Mouse (Mus musculus) hindbrain, embryonic 16.5 days (tissue): ENCODE measurements around the gene Fars2. TPM values are rescaled to one million over a fixed set of nuclear protein-coding genes. Genes with fewer than 3 reads are reported as not detected.

Experiments used
- ATAC-seq: fragments of 200-750 bp; cut with Nextera tagmentation; 2 replicates; pipeline ENCODE4 v1.8.0; 2017; ENCODE audit warnings: moderate TSS enrichment, moderate library complexity
- H3K27ac ChIP-seq: fragments of 300-500 bp; sonication (generic); 2 replicates; pipeline ENCODE4 v1.5.1; 2014; ENCODE audit warnings: low read depth, mild to moderate bottlenecking, control low read depth, low read length, moderate library complexity
- H3K27me3 ChIP-seq: fragments of 300-500 bp; sonication (generic); replicated peaks from 2 replicates; pipeline ENCODE4 v1.6.1; 2014; ENCODE audit warnings: low read length; ENCODE audit not compliant: control insufficient read depth, insufficient read depth
- H3K36me3 ChIP-seq: fragments of 300-500 bp; sonication (generic); 2 replicates; pipeline ENCODE4 v1.6.1; 2014; ENCODE audit warnings: mild to moderate bottlenecking, low read length, moderate library complexity, mixed read lengths; ENCODE audit not compliant: control insufficient read depth, insufficient read depth
- H3K4me1 ChIP-seq: fragments of 300-500 bp; sonication (generic); 2 replicates; pipeline ENCODE4 v1.6.1; 2014; ENCODE audit warnings: low read depth, low read length; ENCODE audit not compliant: control insufficient read depth, insufficient read depth
- H3K4me2 ChIP-seq: fragments of 300-500 bp; sonication (generic); 2 replicates; pipeline ENCODE4 v1.6.1; 2014; ENCODE audit warnings: mild to moderate bottlenecking, low read length, control low read depth, moderate library complexity
- H3K4me3 ChIP-seq: fragments of 300-500 bp; sonication (generic); 2 replicates; pipeline ENCODE4 v1.5.1; 2014; ENCODE audit warnings: mild to moderate bottlenecking, low read length, control low read depth, moderate library complexity
- H3K9ac ChIP-seq: fragments of 300-500 bp; sonication (generic); 2 replicates; pipeline ENCODE4 v1.6.1; 2014; ENCODE audit warnings: low read depth, mild to moderate bottlenecking, control low read depth, low read length, moderate library complexity
- H3K9me3 ChIP-seq: fragments of 300-500 bp; sonication (generic); 2 replicates; pipeline ENCODE4 v1.6.1; 2014; ENCODE audit warnings: mild to moderate bottlenecking, low read length, moderate library complexity; ENCODE audit not compliant: control insufficient read depth
- WGBS: fragments of 180-500 bp; shearing (Covaris S2); extraction: QIAGEN DNeasy Blood & Tissue Kit; methylation state at CpG from one replicate; pipeline ENCODE4 v1.1.7; 2014; 5-methylcytosine and 5-hydroxymethylcytosine counted together
- polyA plus RNA-seq: library from polyadenylated mRNA; unstranded; fragments of >200 nt; fragmentation: Nextera tagmentation; extraction: Ambion mirVana; gene quantifications from 2 replicates; pipeline ENCODE4 v1.2.1, GENCODE M21; 2015

Fars2 gene
- polyA plus RNA-seq, 1 experiment from 2014 or later, result 29.2 TPM

- peaks cover 22% of the 10 kb centered on the region for H3K27me3 ChIP-seq
- H3K9ac ChIP-seq, result peak overlapping the region; percentile 71
- H3K27ac ChIP-seq, result peak overlapping the region; percentile 90
- peak overlapping the region; percentile 40 for H3K4me3 ChIP-seq
- no peaks in the 10 kb centered on the region for H3K9me3 ChIP-seq
- peak; percentile 60 for ATAC-seq
- peak overlapping the region; percentile 55 for H3K4me2 ChIP-seq
- under 1% methylated on average over 34 of the region's 34 CpGs for WGBS
- H3K36me3 ChIP-seq, result no peaks in the 10 kb centered on the region
- H3K4me1 ChIP-seq, result peaks cover 12% of the 10 kb centered on the region
Observed at GRCm38 (mm10) chr13:36726951-36727778, 610.0 kb downstream of the Fars2 start.

- Histone ChIP-seq H3K4me3 (peak overlapping the region; percentile 40), H3K9me3 (no peaks in the 10 kb centered on the region), H3K4me2 (peak overlapping the region; percentile 55), H3K9ac (peak overlapping the region; percentile 71), H3K27ac (peak overlapping the region; percentile 90), H3K36me3 (no peaks in the 10 kb centered on the region), H3K4me1 (peaks cover 12% of the 10 kb centered on the region), H3K27me3 (peaks cover 16% of the 10 kb centered on the region)
- ATAC-seq, result 0 out of 2 replicates have a peak, but pooled peaks have one; percentile 1
- WGBS, result 1% methylated on average over 23 of the region's 23 CpGs
Observed at GRCm38 (mm10) chr13:36727779-36728470, 610.7 kb downstream of the Fars2 start.

DNA sequence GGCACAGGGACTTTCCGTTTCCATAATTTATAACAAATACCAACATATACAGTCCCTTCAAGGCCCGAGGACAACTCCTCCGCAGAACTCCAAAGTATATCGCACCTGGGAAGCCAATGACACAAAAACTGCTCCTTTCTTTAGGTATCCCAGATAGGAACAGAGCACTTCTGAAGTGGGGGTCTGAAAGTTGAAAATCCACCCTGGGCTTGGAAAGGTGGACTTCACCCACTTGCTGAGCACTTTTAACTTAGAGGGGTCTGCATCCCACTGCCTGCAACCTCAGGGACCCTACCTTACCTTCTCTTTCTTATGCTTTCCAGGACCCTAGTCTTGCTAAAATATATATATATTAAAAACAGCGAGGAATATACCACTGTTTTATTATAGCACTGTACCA lies 611.3 kb downstream of the Fars2 start:
- peaks cover 15% of the 10 kb centered on the region for H3K27me3 ChIP-seq
- H3K4me3 ChIP-seq, result peak overlapping the region; percentile 40
- WGBS, result 6% methylated on average over 5 of the region's 5 CpGs
- H3K4me1 ChIP-seq, result peaks cover 12% of the 10 kb centered on the region
- no peak for ATAC-seq
- peak overlapping the region; percentile 31 for H3K9ac ChIP-seq
- no peaks in the 10 kb centered on the region for H3K9me3 ChIP-seq
- peak overlapping the region; percentile 55 for H3K4me2 ChIP-seq
- peak overlapping the region; percentile 62 for H3K27ac ChIP-seq
- no peaks in the 10 kb centered on the region for H3K36me3 ChIP-seq

GRCm38 (mm10) chr13:36729731-36730340 lies 612.6 kb downstream of the Fars2 start:
- H3K4me1 ChIP-seq, result peaks cover 6% of the 10 kb centered on the region
- no peak for ATAC-seq
- H3K27me3 ChIP-seq, result peaks cover 15% of the 10 kb centered on the region
- H3K4me2 ChIP-seq, result peak overlapping the region; percentile 55
- H3K36me3 ChIP-seq, result no peaks in the 10 kb centered on the region
- peak overlapping the region; percentile 73 for H3K9ac ChIP-seq
- WGBS, result 3% methylated on average over 13 of the region's 13 CpGs
- H3K27ac ChIP-seq, result peak overlapping the region; percentile 68
- peak overlapping the region; percentile 45 for H3K4me3 ChIP-seq
- H3K9me3 ChIP-seq, result no peaks in the 10 kb centered on the region

DNA sequence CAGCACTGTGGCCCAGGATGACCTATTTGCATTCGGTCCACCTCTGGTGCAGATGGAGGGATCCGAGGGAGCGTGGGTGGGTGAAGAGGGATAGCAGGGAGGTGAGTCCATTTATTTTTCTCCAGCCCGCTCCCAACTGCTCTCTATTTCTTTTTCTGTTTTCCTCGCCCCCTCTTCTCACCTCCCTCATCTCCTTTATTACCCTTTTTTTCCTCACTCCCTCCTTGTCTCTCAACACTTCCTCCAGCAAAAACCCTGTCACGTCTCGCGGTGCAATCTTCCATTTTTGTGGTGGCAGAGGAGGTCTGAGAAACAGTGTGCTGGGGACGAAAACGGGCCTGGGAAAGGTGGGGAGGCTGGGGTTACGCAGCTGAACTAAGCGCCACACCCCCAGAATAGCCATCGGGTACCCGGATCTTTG lies 613.1 kb downstream of the Fars2 start:
- no peak for ATAC-seq

GRCm38 (mm10) chr13:36731016-36731930 lies 614.1 kb downstream of the Fars2 start:
- peak overlapping the region; percentile 45 for H3K4me3 ChIP-seq
- H3K9ac ChIP-seq, result peak overlapping the region; percentile 61
- no peaks in the 10 kb centered on the region for H3K9me3 ChIP-seq
- 2% methylated on average over 34 of the region's 34 CpGs for WGBS
- H3K4me2 ChIP-seq, result peak overlapping the region; percentile 55
- H3K27ac ChIP-seq, result peak overlapping the region; percentile 73
- ATAC-seq, result no peak
- H3K4me1 ChIP-seq, result peaks cover 8% of the 10 kb centered on the region
- no peaks in the 10 kb centered on the region for H3K36me3 ChIP-seq
- H3K27me3 ChIP-seq, result peaks cover 13% of the 10 kb centered on the region

More for the DNA sequence above, 613.1 kb downstream of the Fars2 start:
- peak overlapping the region; percentile 73 for H3K9ac ChIP-seq
- no peaks in the 10 kb centered on the region for H3K36me3 ChIP-seq
- H3K27ac ChIP-seq, result peak overlapping the region; percentile 68
- H3K9me3 ChIP-seq, result no peaks in the 10 kb centered on the region
- peaks cover 13% of the 10 kb centered on the region for H3K27me3 ChIP-seq
- H3K4me1 ChIP-seq, result peaks cover 6% of the 10 kb centered on the region
- H3K4me2 ChIP-seq, result peak overlapping the region; percentile 55
- 4% methylated on average over 14 of the region's 14 CpGs for WGBS
- peak overlapping the region; percentile 45 for H3K4me3 ChIP-seq

DNA sequence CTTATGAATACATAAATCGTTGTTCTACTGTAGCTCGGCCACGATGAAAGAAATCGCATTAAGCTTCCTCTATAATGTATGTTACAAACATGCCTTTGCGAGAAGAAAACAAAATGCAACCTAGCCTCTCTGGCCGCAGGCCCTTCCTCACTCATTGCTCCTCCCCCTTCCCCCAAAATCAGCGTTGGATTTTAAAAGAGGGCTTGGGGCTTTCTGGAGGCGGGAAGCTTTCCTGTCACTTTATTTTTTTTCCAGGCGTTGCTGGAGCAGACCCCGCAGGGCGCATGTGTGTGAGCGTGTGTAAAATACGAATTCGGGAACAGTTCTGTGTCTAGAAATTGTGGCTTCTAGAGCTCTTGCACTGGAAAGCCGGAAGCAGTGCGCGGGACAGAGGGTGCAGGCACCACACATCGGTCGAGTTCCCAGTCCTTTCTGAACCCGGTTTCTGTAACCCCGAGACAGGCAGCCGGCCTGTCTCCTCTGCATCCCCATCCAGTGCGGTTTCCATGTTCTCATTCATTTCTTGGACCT lies 614.8 kb downstream of the Fars2 start:
- Histone ChIP-seq H3K9ac (peak overlapping the region; percentile 61), H3K4me2 (peak overlapping the region; percentile 55), H3K4me1 (peaks cover 3% of the 10 kb centered on the region), H3K9me3 (no peaks in the 10 kb centered on the region), H3K27ac (peak overlapping the region; percentile 73), H3K4me3 (peak overlapping the region; percentile 45), H3K36me3 (no peaks in the 10 kb centered on the region), H3K27me3 (peaks cover 13% of the 10 kb centered on the region)
- ATAC-seq, result no peak
- under 1% methylated on average over 21 of the region's 23 CpGs for WGBS

- 0 out of 2 replicates have a peak, but pooled peaks cover 2% of the 10 kb centered on the region for H3K4me1 ChIP-seq
- H3K4me3 ChIP-seq, result peak overlapping the region; percentile 45
- WGBS, result 6% methylated on average over 6 of the region's 6 CpGs
- H3K27me3 ChIP-seq, result peaks cover 13% of the 10 kb centered on the region
- peak overlapping the region; percentile 62 for H3K9ac ChIP-seq
- no peaks in the 10 kb centered on the region for H3K36me3 ChIP-seq
- peak overlapping the region; percentile 80 for H3K27ac ChIP-seq
- H3K4me2 ChIP-seq, result peak overlapping the region; percentile 55
- no peaks in the 10 kb centered on the region for H3K9me3 ChIP-seq
- ATAC-seq, result no peak
Observed at GRCm38 (mm10) chr13:36732891-36733490, 615.8 kb downstream of the Fars2 start.
